Mouse (Mus musculus) thymus, postnatal 14 days (tissue): Measurements from ENCODE around the gene Ak7.

Experiments used
- DNase-seq: peaks from one replicate; pipeline ENCODE4 v3.0.0; 2021

The Ak7 gene

DNA sequence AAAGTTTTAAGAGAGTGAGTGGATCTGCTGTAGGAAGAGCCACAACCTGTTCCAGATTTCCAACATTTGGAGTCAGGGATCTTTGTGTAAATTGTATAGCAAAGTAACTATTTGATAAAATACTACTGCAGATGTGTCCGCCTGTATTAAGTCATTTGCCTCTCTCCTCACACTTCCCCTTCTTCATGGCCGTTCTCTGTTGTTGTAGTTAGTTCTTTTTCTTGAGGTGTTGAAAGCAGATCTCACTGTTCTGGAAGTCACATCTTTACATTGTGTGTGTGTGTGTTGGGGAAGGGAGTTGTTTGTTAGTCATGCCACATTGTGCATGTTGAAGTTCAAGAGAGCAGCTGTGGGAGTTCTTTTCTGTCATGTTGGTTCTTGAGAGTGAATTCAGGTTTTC is 89.1 kb downstream of the Ak7 start:
- DNase-seq: no peak

DNA sequence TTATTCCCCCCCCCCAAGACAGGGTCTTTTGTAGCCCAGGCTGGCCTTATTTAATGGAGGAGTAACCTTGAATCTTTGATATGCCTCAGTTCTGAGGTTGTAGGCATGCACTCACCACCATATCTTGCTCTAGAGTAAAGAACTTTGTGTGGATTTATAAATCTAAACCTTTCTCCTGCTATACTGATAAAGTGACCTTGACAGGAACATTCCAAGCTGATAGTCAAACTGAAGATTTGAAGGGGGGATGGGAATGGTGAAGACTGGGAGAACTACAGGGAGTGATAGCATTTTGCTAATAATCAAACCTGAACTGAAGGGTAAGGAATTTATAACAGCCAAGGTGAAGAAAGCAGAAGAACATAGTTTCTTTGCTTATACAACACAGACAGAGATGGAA is 92.2 kb downstream of the Ak7 start:
- no peak for DNase-seq

GRCm38 (mm10) chr12:105805790-105806189 is 100.0 kb downstream of the Ak7 start:
- DNase-seq: no peak

- DNase-seq: no peak
These were observed 100.4 kb downstream of the Ak7 start for GRCm38 (mm10) chr12:105806205-105806604.

GRCm38 (mm10) chr12:105807416-105807815 is 101.6 kb downstream of the Ak7 start:
- DNase-seq: no peak

DNA sequence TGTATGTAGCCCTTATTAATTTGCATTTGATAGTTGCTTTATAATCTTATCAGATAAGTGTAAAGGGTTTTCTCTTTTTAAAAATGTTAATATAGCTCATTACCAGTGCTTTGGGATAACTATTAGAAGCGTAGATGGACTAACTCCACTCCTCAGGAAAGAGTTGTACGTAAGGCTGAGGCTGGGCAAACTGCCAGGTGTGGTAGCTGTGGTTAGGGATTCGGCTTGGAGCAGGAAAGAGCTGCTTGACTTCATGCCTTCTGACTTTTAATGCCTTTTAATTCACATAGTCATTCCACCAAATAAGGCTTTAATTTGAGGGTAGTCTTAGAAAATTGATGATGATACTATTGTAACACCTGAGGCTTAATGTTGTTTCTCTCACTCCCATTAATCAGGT is 103.2 kb downstream of the Ak7 start:
- DNase-seq: no peak

DNA sequence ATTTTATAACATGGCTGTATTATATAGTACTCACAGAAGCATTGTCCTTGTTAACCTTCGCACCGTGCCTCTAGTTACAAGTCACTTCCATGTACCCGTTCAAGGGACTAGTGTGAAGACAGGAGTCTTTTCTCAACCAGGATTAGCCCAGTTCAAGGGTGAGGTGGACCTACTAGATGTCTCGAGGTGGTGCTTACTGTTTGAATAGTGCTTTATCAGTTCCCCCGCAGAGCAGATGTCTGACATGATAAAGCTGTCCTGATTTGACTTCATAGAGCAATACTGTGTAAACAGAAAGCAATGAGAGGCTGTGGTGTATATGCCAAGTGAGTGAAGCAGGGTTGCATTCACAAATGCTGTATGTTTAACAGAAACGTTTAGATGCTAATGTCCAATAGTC is 104.8 kb downstream of the Ak7 start:
- DNase-seq: no peak

GRCm38 (mm10) chr12:105813957-105814356 is 108.2 kb downstream of the Ak7 start:
- no peak for DNase-seq

GRCm38 (mm10) chr12:105823472-105823871 is 117.7 kb downstream of the Ak7 start:
- no peak for DNase-seq

- DNase-seq: no peak
These were observed 119.0 kb downstream of the Ak7 start for GRCm38 (mm10) chr12:105824743-105825142.

GRCm38 (mm10) chr12:105825266-105825665 is 119.5 kb downstream of the Ak7 start:
- DNase-seq: no peak
